Mouse (Mus musculus) E14TG2a.4 (cell line): ENCODE data around the gene Adamts13.
A peak's percentile ranks its signal among the peaks of the same experiment; 100 is the strongest.

Source experiments
- H3K27me3 ChIP-seq: 2 replicates; pipeline ENCODE4 v1.6.1; 2014; ENCODE audit warnings: low read length, control low read depth; ENCODE audit not compliant: insufficient read depth
- H3K36me3 ChIP-seq: 2 replicates; pipeline ENCODE4 v1.6.1; 2014; ENCODE audit warnings: low read length, control low read depth; ENCODE audit not compliant: insufficient read depth
- H3K4me1 ChIP-seq: replicated peaks from 2 replicates; pipeline ENCODE4 v1.6.1; 2014; ENCODE audit warnings: low read depth, low read length, control low read depth
- H3K4me3 ChIP-seq: replicated peaks from 2 replicates; pipeline ENCODE4 v1.5.1; 2014; ENCODE audit warnings: mild to moderate bottlenecking, low read length
- H3K9me3 ChIP-seq: 2 replicates; pipeline ENCODE4 v1.6.1; 2014; ENCODE audit warnings: low read length, control low read depth
- CTCF ChIP-seq: conservative IDR thresholded peaks from 2 replicates; pipeline ENCODE4 v1.5.1; 2014; ENCODE audit warnings: low read length
- NANOG ChIP-seq: IDR thresholded peaks from 2 replicates; pipeline ENCODE4 v1.6.1; 2014; ENCODE audit warnings: borderline replicate concordance, low read length, mixed read lengths
- POU5F1 ChIP-seq: IDR thresholded peaks from 2 replicates; pipeline ENCODE4 v1.6.1; 2014; ENCODE audit warnings: low read length, borderline replicate concordance

The Adamts13 gene

DNA sequence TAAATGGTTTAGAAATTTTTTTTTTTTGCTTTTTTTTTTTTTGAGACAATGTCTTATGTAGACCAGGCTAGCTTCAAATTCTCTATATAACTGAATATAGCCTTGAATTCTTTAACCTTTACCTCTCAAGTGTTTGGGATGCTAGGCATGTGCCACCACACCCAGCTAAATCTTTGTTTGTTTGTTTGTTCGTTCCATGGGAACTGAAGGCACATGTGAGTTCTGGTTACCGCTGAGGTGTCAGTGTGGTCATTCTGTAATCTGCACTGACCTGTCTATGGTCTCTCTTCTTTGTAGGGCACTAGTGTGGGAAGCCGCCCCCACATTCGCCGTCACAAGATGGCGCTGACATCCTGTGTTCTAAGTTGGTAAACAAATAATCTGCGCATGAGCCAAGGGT is 24.8 kb downstream of the Adamts13 start:
- no peaks in the 10 kb centered on the region for H3K36me3 ChIP-seq
- no peaks in the 10 kb centered on the region for H3K4me1 ChIP-seq
- no peak overlapping the region for H3K4me3 ChIP-seq
- H3K9me3 ChIP-seq: no peaks in the 10 kb centered on the region
- no peaks in the 10 kb centered on the region for H3K27me3 ChIP-seq
- TF ChIP-seq NANOG (no peak), CTCF (no peak), POU5F1 (no peak)

DNA sequence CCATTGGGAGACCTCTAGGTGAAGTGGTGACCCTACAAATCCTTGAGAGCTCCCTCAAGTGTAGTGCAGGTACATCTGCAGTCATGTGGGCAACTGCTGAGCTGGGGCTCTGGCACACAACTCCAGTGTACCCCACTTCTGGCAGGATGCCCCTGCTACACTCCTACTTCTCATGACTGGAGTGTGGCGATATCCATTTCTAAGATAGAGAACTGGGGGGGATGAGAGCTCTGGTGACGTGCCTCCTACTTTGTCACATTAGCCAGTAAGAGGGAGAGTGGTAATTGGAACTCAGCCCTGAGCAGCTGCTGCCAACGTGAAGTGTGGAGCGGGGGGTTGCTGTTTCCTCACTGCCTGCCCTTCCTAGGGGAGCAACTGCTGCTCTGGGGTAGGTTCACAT is 33.0 kb downstream of the Adamts13 start:
- Histone ChIP-seq H3K4me3 (no peak overlapping the region), H3K4me1 (peaks cover 26% of the 10 kb centered on the region), H3K36me3 (no peaks in the 10 kb centered on the region), H3K27me3 (peaks cover 7% of the 10 kb centered on the region; the same call in 1 of the 2 replicates), H3K9me3 (no peaks in the 10 kb centered on the region)
- TF ChIP-seq CTCF (no peak), NANOG (no peak), POU5F1 (no peak)

- TF ChIP-seq NANOG: no peak
- TF ChIP-seq CTCF: no peak
- no peak for TF ChIP-seq POU5F1
- H3K27me3 ChIP-seq: peaks cover 7% of the 10 kb centered on the region; the same call in 1 of the 2 replicates
- H3K4me1 ChIP-seq: peaks cover 26% of the 10 kb centered on the region
- 0 out of 2 replicates have a peak, but pooled peaks cover 3% of the 10 kb centered on the region for H3K36me3 ChIP-seq
- no peaks in the 10 kb centered on the region for H3K9me3 ChIP-seq
- no peak overlapping the region for H3K4me3 ChIP-seq
Observed at GRCm38 (mm10) chr2:27007701-27008100, 34.5 kb downstream of the Adamts13 start.

DNA sequence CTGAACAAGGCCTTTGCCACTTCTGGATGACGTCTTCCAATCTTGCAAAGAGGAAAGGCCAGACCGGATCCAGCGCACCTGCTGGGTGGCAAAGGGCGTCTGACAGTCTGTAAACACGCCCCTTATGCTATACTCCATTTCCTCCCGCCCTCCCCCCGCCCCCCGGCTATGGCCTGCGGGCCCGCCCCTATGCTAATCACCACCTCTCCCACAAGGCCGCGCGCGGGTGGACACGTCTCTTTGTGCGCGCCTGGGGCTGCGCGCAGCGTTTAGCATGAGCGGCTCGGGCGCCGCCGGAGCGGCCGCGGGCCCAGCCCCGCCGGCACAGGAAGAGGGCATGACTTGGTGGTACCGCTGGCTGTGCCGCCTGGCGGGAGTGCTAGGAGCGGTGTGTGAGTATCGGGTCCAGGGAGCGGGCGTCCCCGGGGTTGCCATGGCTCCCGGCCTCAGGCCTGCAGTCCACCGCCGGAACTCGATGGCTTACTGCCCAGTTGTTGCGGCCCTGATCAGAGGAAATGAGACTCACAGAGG is 36.6 kb downstream of the Adamts13 start, which contains the start of gene Cacfd1:
Gene Cacfd1 (plus strand): TSS at position 213 of the 531 bp plus-strand sequence.
- TF ChIP-seq POU5F1 (no peak), CTCF (no peak), NANOG (no peak)
- Histone ChIP-seq H3K4me1 (peaks cover 26% of the 10 kb centered on the region), H3K36me3 (peaks cover 13% of the 10 kb centered on the region), H3K4me3 (peak within 1 kb of the TSS; percentile 90), H3K9me3 (no peaks in the 10 kb centered on the region), H3K27me3 (peaks cover 7% of the 10 kb centered on the region; the same call in 1 of the 2 replicates)

GRCm38 (mm10) chr2:27017802-27018201 is 44.6 kb downstream of the Adamts13 start:
- Histone ChIP-seq H3K4me3 (no peak overlapping the region), H3K9me3 (no peaks in the 10 kb centered on the region), H3K36me3 (peaks cover 40% of the 10 kb centered on the region), H3K27me3 (no peaks in the 10 kb centered on the region), H3K4me1 (peaks cover 12% of the 10 kb centered on the region)
- TF ChIP-seq CTCF: peak; percentile 95
- TF ChIP-seq POU5F1: no peak

DNA sequence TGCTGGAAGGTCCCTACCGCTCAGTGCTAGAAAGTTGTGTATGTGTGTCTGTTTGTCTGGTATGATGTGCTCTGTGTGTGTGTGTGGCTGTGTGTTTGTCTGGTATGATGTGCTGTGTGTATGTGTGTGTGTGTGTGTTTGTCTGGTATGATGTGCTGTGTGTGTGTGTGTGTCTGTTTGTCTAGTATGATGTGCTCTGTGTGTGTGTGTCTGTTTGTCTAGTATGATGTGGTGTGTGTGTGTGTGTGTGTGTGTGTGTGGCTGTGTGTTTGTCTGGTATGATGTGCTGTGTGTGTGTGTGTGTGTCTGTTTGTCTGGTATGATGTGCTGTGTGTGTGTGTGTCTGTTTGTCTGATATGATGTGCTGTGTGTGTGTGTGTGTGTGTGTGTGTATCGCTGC is 46.3 kb downstream of the Adamts13 start:
- TF ChIP-seq POU5F1: no peak
- no peaks in the 10 kb centered on the region for H3K9me3 ChIP-seq

DNA sequence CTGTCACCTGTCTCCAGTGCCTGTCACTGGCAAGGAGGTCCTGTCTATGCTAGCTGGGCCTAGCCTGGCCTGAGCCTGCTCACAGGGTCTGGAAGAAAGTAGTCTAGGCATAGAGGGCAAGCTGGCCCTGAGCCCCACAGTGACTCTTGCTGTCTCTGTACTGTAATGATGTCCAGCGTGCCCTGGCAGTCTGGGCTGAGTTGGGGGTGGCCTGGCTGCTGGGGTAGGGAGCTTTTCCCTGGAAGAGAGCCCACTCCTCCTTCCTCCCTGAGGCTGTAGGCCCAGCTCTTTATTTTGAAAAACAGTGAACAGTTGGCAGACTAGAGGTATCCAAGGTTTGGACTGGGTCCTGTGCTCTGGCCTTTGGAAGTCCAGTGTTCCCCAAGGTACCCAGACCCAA is 47.9 kb downstream of the Adamts13 start:
- Histone ChIP-seq H3K4me3 (no peak overlapping the region), H3K9me3 (no peaks in the 10 kb centered on the region), H3K27me3 (peaks cover 20% of the 10 kb centered on the region), H3K4me1 (0 out of 2 replicates have a peak, but pooled peaks cover 3% of the 10 kb centered on the region), H3K36me3 (peaks cover 18% of the 10 kb centered on the region)
- no peak for TF ChIP-seq CTCF
- no peak for TF ChIP-seq NANOG
- TF ChIP-seq POU5F1: no peak

More for the DNA sequence above, 46.3 kb downstream of the Adamts13 start:
- Histone ChIP-seq H3K4me3 (no peak overlapping the region), H3K4me1 (peaks cover 14% of the 10 kb centered on the region), H3K36me3 (peaks cover 33% of the 10 kb centered on the region), H3K27me3 (peaks cover 5% of the 10 kb centered on the region)

DNA sequence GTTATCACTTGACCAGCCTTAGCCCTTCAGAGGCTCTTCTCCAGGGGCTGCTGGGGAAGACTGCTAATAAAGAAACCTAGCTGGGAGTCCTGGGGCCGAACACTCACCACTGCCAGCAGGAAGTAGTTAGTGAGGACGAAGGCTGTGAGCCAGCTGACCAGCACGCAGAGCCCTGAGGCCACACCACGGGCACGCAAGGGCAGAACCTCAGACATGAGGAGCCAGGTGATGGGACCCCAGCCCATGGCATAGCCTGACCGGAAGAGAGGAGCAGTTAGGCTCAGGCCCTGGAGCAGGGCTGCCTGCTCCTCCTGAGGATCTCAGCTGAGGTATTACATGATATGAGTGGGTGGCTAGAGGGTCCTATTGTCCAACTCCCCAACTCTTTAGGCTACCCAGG is 49.4 kb downstream of the Adamts13 start:
- H3K9me3 ChIP-seq: no peaks in the 10 kb centered on the region
- no peak for TF ChIP-seq CTCF
- no peak for TF ChIP-seq NANOG
- TF ChIP-seq POU5F1: no peak
- peaks cover 36% of the 10 kb centered on the region for H3K27me3 ChIP-seq
- no peak overlapping the region for H3K4me3 ChIP-seq
- H3K4me1 ChIP-seq: peaks cover 7% of the 10 kb centered on the region
- peaks cover 12% of the 10 kb centered on the region for H3K36me3 ChIP-seq

DNA sequence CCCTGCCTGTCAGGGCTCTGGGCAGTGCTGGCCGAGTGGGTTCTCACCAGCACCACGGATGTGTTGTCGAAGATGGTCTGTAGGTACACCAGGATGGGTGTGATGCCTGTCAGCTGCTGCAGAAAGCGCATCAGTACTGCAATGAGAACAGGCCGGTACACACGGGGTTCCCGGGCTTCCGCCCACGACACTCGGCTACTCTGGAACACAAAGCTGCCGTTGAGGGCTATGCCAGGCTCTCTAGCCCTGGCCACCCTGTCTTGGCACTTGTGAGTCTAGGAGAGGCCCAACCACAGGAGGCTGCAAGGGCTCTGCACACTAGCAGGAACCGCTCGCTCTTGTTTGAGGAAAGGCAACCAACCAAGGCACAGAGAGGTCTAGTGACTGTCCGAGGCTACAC is 50.9 kb downstream of the Adamts13 start:
- TF ChIP-seq POU5F1 (no peak), NANOG (no peak), CTCF (no peak)
- peaks cover 13% of the 10 kb centered on the region for H3K4me1 ChIP-seq
- no peaks in the 10 kb centered on the region for H3K9me3 ChIP-seq
- H3K36me3 ChIP-seq: no peaks in the 10 kb centered on the region
- no peak overlapping the region for H3K4me3 ChIP-seq
- peaks cover 49% of the 10 kb centered on the region for H3K27me3 ChIP-seq
